Mouse (Mus musculus) 3134 (cell line): ENCODE measurements at regions not wholly inside any gene's neighbourhood (a gene's known extent, or its start where the extent isn't known, plus 50 kb on each side); places are given as distances from the start of the nearest gene placed in this dataset.
"Not testable (repeated sequence)": the region's sequence is repeated elsewhere in the genome, so short reads cannot be mapped to it uniquely, and the experiment has no call there.

Source experiments
- DNase-seq: peaks from one replicate; pipeline ENCODE4 v3.0.0-alpha.2; 2011; ENCODE audit warnings: low spot score; ENCODE audit not compliant: insufficient read length; ENCODE audit errors: extremely low read depth

- DNase-seq: no peak
These were observed 490.7 kb upstream of the Tbl1xr1 start for GRCm38 (mm10) chr3:21585767-21586166.

DNA sequence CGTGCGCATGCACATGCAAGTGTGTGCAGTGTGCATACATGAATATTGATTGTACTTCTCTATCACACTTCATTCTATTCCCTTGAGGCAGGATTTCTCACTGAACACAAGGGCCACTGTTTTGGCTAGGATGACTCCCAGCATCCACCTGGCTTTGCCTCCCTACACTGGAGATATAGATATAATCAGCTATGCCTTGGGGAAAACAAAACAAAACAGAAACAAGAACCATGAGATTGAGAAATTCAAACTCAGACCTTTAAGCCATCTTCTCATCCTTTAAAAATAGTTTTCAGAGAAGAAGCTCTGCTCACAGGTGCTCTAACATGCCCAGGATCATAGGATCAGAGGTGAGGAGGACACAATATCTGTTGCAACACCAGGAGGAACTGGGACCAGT is 469.6 kb upstream of the Tbl1xr1 start:
- no peak for DNase-seq

- DNase-seq: no peak
These were observed 466.2 kb upstream of the Tbl1xr1 start for GRCm38 (mm10) chr3:21610231-21610630.

GRCm38 (mm10) chr3:21621745-21622144 is 454.7 kb upstream of the Tbl1xr1 start:
- DNase-seq: no peak

- DNase-seq: no peak
These were observed 451.4 kb upstream of the Tbl1xr1 start for GRCm38 (mm10) chr3:21625039-21625438.

DNA sequence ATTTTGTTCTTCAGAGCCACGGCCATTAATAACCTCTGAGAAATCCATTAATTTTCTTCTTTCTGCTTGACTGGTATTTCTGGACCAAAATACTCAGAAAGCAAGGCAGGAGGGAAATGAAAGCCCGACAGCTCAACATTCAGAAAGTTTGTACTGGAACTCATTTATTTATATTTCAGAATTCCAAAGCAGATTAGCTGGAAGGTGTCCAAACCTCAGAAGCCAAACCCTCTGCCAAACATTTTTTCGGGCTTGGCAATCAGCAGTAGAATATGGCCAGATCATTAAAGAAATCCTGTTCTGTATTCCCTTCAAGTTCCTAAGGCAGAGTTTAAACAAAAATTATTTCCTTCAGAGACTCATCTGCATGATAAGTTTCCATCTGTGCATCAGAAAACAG is 450.4 kb upstream of the Tbl1xr1 start:
- peak; percentile 73 for DNase-seq

GRCm38 (mm10) chr3:21627048-21627447 is 449.4 kb upstream of the Tbl1xr1 start:
- not testable (repeated sequence) for DNase-seq

DNA sequence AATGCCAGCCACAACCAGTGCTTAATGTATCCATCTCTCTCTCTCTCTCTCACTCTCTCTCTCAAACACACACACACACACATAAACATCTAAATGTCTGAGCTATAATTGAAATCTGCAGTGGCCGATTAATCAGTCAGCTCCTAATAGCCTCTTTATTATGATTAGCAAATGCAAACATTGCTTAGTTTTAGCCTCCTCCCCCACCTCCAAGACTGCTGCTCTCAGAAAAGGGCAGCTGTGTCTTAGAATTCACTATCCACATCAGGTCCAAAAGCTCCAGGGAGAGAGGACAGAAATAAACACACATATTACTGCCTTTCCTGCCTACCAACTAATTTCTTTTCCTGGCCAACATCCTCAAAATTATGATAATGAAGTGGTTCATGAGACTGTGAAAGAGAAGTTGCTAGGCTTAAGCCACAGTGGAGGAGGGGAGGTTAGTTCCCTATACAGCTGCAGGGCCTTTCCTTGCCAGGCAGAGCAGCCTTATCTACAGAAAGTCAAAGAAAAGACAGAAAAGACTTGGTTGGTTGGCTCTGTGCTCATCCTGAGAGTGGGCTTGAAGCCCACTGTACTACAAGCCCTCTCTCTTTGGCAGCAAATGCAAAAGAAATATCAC is 442.7 kb upstream of the Tbl1xr1 start:
- no peak for DNase-seq

- DNase-seq: no peak
These were observed 441.7 kb upstream of the Tbl1xr1 start for GRCm38 (mm10) chr3:21634675-21635204.

DNA sequence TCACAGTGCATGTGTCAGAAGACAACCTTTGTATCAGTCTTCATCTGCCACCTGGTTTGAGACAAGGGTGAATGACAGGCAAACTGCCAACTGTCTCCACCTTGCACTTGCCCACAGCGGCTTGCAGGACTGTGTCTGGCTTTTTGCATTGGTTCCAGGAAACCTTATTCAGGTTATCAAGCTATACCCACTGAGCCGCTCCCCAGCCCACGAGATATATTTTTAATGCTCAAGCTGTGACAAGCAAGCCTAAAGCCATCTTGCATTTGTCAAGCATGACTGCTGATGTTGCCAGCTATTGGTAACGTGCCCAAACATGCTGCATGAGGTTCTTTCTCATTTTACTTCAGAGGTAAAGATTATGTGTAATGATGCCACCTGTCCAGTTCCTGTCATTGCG is 437.6 kb upstream of the Tbl1xr1 start:
- no peak for DNase-seq

GRCm38 (mm10) chr3:21639576-21639975 is 436.9 kb upstream of the Tbl1xr1 start:
- DNase-seq: no peak

DNA sequence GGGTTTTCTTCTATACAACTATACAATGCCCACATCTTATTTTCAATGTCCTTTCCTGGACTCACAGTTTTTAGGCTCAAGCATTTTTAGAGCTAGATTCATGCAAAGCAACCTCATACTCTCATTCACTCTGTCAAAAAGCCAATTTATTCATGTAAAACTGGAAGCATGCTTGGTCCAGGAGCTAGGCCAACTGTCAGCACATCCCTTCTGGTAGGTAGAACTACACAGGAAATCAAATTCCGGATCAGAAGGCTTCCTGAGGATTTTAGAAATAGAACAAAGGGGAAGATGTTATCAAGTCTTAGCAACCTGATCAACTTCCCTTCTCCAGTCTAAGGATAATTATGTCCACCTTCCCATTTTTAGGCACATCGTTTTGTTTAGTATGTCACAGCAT is 432.4 kb upstream of the Tbl1xr1 start:
- DNase-seq: no peak

DNA sequence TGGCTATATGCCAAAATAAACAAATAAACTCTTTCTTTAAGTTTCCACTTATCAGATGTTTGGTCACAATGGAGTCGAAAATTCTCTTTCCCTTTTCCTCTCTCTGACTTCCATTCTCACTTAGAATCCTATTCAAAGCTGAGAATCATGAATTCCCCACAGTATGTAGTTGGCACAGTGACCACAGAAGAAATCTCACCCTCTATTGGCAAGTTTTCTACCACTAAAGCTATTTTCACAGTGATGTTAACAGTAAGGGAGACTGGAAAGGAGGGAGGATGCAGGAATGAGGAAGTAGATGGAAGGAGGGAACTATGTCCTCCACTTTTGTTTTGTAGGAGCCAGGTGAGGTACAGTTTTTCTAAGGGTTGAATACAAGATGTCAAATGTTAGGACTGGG is 431.2 kb upstream of the Tbl1xr1 start:
- DNase-seq: no peak

DNA sequence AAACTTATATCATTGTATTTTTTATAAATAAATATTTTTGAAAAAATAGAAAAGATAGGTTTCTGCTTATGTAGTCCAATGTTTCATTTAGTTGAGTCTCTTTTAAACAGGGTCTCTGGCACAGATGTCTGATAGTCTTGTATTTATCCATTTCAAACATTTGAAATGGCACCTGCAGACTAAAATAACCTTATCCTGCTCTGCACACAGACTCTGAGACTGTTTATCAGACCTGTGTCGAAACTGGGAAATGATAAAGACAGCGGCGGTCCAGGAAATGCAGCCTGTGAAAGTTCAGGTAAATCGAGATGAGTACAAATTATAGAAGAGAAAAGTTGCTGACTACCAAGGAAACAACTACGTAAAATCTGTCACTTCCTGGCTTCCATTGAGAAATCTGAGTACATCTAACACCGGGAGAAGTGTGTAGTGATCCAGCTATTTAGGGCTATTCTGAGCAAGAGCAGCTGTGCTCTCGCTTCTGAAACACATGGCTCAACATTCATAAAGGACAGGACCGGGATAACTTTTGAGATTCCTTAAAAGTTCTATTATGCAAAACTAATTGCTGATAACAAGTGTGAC is 426.5 kb upstream of the Tbl1xr1 start:
- no peak for DNase-seq

- DNase-seq: no peak
These were observed 421.2 kb upstream of the Tbl1xr1 start for GRCm38 (mm10) chr3:21655301-21655700.

DNA sequence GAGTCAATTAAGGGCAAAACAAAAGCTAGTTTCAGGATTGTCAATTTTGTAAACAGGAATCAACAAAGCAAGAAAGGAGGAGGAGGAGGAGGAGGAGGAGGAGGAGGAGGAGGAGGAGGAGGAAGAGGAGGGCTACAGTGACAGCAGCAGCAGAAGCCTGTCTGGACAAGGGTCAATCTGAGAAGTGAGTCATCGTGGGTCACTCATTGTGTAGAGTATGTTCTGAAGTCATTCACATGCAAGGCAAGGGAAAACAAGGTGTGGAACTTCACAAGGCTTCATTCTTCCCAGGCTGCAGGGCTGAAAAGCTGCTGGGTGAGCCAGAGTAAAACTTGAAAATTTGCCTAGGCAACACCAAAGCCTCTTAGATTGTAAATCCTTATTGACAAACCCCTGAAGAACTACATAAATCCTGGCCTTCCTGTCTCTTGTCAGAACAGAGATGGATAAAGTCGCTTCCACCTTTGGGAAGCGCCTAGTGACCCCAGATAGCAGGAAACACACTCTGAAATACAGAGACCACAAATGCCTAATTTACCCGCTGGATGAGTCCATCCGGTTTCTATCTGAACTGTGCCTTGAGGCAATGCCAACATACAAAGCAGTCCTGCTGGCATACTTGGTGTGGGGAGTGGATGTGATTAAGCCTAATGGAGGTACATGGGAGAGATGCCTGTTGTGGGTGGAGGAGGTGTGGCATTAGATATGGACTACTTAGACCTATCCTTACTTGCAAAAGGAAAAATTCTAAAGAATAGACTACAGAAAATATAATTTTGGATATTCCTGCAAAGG is 408.9 kb upstream of the Tbl1xr1 start:
- no peak for DNase-seq

- no peak for DNase-seq
These were observed 404.6 kb upstream of the Tbl1xr1 start for GRCm38 (mm10) chr3:21671885-21672284.

DNA sequence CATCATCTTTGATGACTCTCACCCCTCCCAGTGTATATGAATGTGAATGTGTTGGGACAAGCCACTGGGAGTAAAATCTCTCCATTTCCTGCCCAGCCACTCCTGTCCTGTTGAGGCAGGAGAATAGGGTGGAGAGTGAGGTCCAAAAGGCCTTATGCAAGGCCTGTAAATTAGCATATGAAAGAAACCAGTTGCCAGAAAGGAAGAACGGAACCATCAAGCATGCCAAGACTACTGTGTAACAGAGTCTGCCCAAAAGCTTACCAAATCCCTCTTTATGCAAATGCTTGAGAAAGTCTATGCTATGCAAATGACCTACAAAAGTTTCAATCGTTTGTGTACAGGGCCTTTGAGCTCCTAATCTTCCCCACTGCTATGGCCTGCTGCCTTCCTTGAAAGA is 404.0 kb upstream of the Tbl1xr1 start:
- no peak for DNase-seq

- DNase-seq: no peak
These were observed 403.0 kb upstream of the Tbl1xr1 start for GRCm38 (mm10) chr3:21673466-21673865.

GRCm38 (mm10) chr3:21678265-21678664 is 398.2 kb upstream of the Tbl1xr1 start:
- no peak for DNase-seq

GRCm38 (mm10) chr3:21678734-21679133 is 397.7 kb upstream of the Tbl1xr1 start:
- DNase-seq: no peak
